Mouse (Mus musculus): ENCODE results near the gene Ube2cbp. TPM values are rescaled to one million over a fixed set of nuclear protein-coding genes. Genes with fewer than 3 reads are reported as not detected.

Gene Ube2cbp
- polyA plus RNA-seq, 1 experiment from 2014 or later, result 6.4 TPM

DNA sequence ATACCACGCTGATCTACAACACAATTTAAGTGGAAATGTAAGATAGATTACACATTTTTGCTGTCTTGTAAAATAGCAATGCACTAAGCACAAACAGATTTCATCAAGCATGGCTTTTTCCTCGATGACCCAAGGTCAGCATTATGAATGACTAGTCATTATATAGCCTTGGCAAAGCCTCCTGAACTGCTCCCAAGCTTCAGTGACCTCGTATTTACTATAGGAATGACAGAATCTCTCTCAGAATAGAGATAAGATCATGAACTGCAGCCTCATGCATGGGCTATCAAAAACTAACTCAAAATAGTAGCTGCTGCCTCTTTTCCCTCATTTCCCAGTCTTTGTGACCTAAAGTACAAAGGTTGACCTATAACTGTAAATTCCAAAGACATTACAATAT, 128.4 kb downstream of the Ube2cbp start:
- H3K27me3 ChIP-seq, result no peaks in the 10 kb centered on the region
- no peaks in the 10 kb centered on the region for H3K4me1 ChIP-seq
- no peak overlapping the region for H3K4me3 ChIP-seq
- no peaks in the 10 kb centered on the region for H3K36me3 ChIP-seq
- H3K27ac ChIP-seq, result no peak overlapping the region
- ATAC-seq (ENCODE audit: low FRiP score), result no peak
- H3K9me3 ChIP-seq (replicated peaks), result no peaks in the 10 kb centered on the region
- no peak overlapping the region for H3K4me2 ChIP-seq (replicated peaks)
- WGBS, result 75% methylated on average over 3 of the region's 3 CpGs
- H3K9ac ChIP-seq, result no peak overlapping the region

DNA sequence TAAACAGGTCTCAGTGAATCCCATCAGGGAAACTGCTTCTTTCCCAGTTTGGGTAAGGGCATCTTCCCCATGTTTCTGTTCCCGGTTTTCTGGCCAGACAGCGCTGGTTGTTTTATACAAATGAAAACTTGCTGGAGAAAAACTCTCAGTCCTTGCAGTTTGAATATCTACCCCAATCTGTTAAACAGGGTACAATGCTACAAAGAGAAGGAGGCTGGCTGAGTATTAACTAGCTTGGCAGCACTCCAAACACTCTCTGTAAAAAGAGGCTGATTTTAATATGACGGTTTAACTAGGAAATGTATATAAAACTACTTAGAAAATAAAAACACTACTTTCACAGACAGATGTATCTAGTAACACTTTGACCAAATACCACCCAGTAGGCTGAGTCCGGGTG, 129.2 kb downstream of the Ube2cbp start:
- no peaks in the 10 kb centered on the region for H3K27me3 ChIP-seq
- no peaks in the 10 kb centered on the region for H3K9me3 ChIP-seq (replicated peaks)
- H3K9ac ChIP-seq, result no peak overlapping the region
- 0 out of 2 replicates have a peak, but pooled peaks cover 1% of the 10 kb centered on the region for H3K4me1 ChIP-seq
- no peak for ATAC-seq (ENCODE audit: low FRiP score)
- WGBS, result 81% methylated on average over 4 of the region's 4 CpGs
- no peak overlapping the region for H3K4me3 ChIP-seq
- no peaks in the 10 kb centered on the region for H3K36me3 ChIP-seq
- H3K4me2 ChIP-seq (replicated peaks), result no peak overlapping the region
- no peak overlapping the region for H3K27ac ChIP-seq

GRCm38 (mm10) chr9:86334357-86334756, 130.4 kb downstream of the Ube2cbp start:
- Histone ChIP-seq H3K27me3 (no peaks in the 10 kb centered on the region), H3K9ac (no peak overlapping the region), H3K4me2 (replicated peaks) (no peak overlapping the region), H3K36me3 (no peaks in the 10 kb centered on the region), H3K4me3 (no peak overlapping the region), H3K4me1 (0 out of 2 replicates have a peak, but pooled peaks cover 4% of the 10 kb centered on the region), H3K9me3 (replicated peaks) (no peaks in the 10 kb centered on the region), H3K27ac (no peak overlapping the region)
- no peak for ATAC-seq (ENCODE audit: low FRiP score)
- 92% methylated on average over 5 of the region's 5 CpGs for WGBS

GRCm38 (mm10) chr9:86330591-86330990, 134.2 kb downstream of the Ube2cbp start:
- whole genome bisulfite sequencing, result 71% methylated on average over 3 of the region's 3 CpGs
- H3K4me2 ChIP-seq (replicated peaks), result no peak overlapping the region
- peaks cover 4% of the 10 kb centered on the region; the same call in 1 of the 2 replicates for H3K4me1 ChIP-seq
- H3K27me3 ChIP-seq, result no peaks in the 10 kb centered on the region
- ATAC-seq (ENCODE audit: low FRiP score), result no peak
- H3K4me3 ChIP-seq, result no peak overlapping the region
- H3K9me3 ChIP-seq (replicated peaks), result no peaks in the 10 kb centered on the region
- no peaks in the 10 kb centered on the region for H3K36me3 ChIP-seq
- H3K9ac ChIP-seq, result no peak overlapping the region
- no peak overlapping the region for H3K27ac ChIP-seq

- Histone ChIP-seq H3K4me1 (peaks cover 4% of the 10 kb centered on the region; the same call in 1 of the 2 replicates), H3K27ac (no peak overlapping the region), H3K9ac (no peak overlapping the region), H3K36me3 (no peaks in the 10 kb centered on the region), H3K4me2 (replicated peaks) (no peak overlapping the region), H3K27me3 (no peaks in the 10 kb centered on the region), H3K4me3 (no peak overlapping the region), H3K9me3 (replicated peaks) (no peaks in the 10 kb centered on the region)
- ATAC-seq (ENCODE audit: low FRiP score), result no peak
- WGBS, result 76% methylated on average over 4 of the region's 4 CpGs
Measured at GRCm38 (mm10) chr9:86328270-86328669, 136.5 kb downstream of the Ube2cbp start.

- no peak for ATAC-seq (ENCODE audit: low FRiP score)
- Histone ChIP-seq H3K9ac (no peak overlapping the region), H3K4me3 (no peak overlapping the region), H3K27ac (no peak overlapping the region), H3K27me3 (no peaks in the 10 kb centered on the region), H3K9me3 (replicated peaks) (no peaks in the 10 kb centered on the region), H3K4me1 (peaks cover 4% of the 10 kb centered on the region; the same call in 1 of the 2 replicates), H3K4me2 (replicated peaks) (no peak overlapping the region), H3K36me3 (no peaks in the 10 kb centered on the region)
- WGBS, result 58% methylated on average over 3 of the region's 3 CpGs
Measured at GRCm38 (mm10) chr9:86327341-86327740, 137.4 kb downstream of the Ube2cbp start.

DNA sequence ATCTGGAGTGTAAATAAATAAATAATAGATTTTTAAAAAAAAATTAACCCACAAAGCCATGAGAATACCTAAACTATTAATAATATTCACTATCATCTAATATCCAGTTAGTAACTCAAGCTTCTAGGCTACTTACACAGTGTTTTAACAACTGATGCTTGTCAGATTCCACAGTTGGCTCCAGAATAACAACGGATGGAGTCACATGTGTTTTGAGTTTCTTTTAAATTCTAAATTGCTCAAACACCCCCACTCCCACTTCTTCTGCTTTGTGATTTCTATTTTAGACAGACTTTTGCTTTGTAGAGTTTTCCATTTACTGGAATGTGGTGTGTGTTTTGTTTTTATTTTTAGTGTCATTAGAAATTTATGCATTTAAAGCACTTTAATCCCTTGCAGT, 140.0 kb downstream of the Ube2cbp start:
- H3K27me3 ChIP-seq, result no peaks in the 10 kb centered on the region
- WGBS, result 72% methylated on average over 1 of the region's 1 CpGs
- no peak for ATAC-seq (ENCODE audit: low FRiP score)
- H3K36me3 ChIP-seq, result no peaks in the 10 kb centered on the region
- no peak overlapping the region for H3K4me3 ChIP-seq
- H3K4me2 ChIP-seq (replicated peaks), result no peak overlapping the region
- H3K9me3 ChIP-seq (replicated peaks), result no peaks in the 10 kb centered on the region
- no peaks in the 10 kb centered on the region; the same call in 1 of the 2 replicates for H3K4me1 ChIP-seq
- no peak overlapping the region for H3K9ac ChIP-seq
- no peak overlapping the region for H3K27ac ChIP-seq

DNA sequence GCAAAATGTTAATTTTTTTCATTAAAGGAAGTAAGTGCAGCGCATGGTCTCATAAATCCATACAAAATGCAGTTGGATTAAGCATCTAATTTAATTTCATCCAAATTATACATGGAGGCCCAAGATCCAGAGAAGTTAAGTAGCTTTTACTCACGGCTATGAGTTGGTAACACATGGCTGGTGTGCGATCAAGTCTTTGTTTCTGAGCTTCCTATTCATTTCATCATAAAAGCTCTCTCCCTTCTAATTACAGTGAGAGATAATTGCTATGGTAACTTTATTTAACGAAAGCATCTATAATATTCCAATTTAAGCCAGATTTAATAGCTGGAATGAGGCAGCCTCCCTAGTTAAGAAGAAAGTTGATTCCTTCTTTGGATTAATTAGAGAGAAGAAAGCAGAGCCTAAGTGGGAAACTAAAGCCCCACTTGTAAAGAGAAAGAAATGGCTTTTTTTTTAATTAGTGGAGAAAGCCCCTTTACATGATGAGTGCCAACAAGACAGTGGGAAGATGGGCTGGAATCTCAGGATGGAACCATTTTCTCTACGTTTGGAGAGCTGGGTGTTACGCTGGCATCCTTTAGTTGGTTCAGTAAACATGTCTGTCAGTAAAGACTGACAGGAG, 145.1 kb downstream of the Ube2cbp start:
- no peak overlapping the region for H3K9ac ChIP-seq
- H3K4me1 ChIP-seq, result no peaks in the 10 kb centered on the region
- 81% methylated on average over 6 of the region's 6 CpGs for WGBS
- no peaks in the 10 kb centered on the region for H3K36me3 ChIP-seq
- H3K27ac ChIP-seq, result no peak overlapping the region
- no peak for ATAC-seq (ENCODE audit: low FRiP score)
- H3K4me2 ChIP-seq (replicated peaks), result no peak overlapping the region
- no peaks in the 10 kb centered on the region for H3K27me3 ChIP-seq
- H3K4me3 ChIP-seq, result no peak overlapping the region
- H3K9me3 ChIP-seq (replicated peaks), result no peaks in the 10 kb centered on the region

DNA sequence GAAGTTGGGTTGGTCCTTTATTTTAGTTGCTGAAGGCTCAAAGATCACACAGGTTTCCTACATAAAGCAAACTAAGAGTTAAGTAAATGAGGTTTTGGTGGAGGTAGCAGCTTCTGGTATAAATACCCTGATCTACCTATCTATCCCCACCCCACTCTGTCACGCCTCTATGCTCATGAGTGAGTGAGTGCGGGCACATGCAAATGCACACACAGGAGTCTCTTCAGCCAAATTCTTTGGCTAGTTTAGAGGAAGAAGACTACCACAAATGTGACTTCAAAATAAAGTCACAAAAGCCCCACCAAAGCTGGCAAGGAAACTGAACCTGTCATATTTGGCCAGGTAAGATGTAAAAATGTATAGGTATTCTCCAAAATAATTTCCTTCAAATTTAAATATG, 149.1 kb downstream of the Ube2cbp start:
- H3K27ac ChIP-seq, result no peak overlapping the region
- no peak overlapping the region for H3K4me2 ChIP-seq (replicated peaks)
- no peaks in the 10 kb centered on the region for H3K9me3 ChIP-seq (replicated peaks)
- no peak for ATAC-seq (ENCODE audit: low FRiP score)
- no peak overlapping the region for H3K4me3 ChIP-seq
- H3K4me1 ChIP-seq, result no peaks in the 10 kb centered on the region
- H3K36me3 ChIP-seq, result no peaks in the 10 kb centered on the region
- no peak overlapping the region for H3K9ac ChIP-seq
- WGBS, result 89% methylated on average over 2 of the region's 2 CpGs
- H3K27me3 ChIP-seq, result no peaks in the 10 kb centered on the region

GRCm38 (mm10) chr9:86308616-86309015, 156.1 kb downstream of the Ube2cbp start:
- no peaks in the 10 kb centered on the region for H3K9me3 ChIP-seq (replicated peaks)
- no peaks in the 10 kb centered on the region for H3K36me3 ChIP-seq
- H3K4me3 ChIP-seq, result no peak overlapping the region
- WGBS, result 53% methylated on average over 4 of the region's 4 CpGs
- H3K9ac ChIP-seq, result no peak overlapping the region
- H3K4me1 ChIP-seq, result no peaks in the 10 kb centered on the region
- ATAC-seq (ENCODE audit: low FRiP score), result no peak
- H3K27ac ChIP-seq, result no peak overlapping the region
- no peak overlapping the region for H3K4me2 ChIP-seq (replicated peaks)
- no peaks in the 10 kb centered on the region for H3K27me3 ChIP-seq

- ATAC-seq (ENCODE audit: low FRiP score), result no peak
- Histone ChIP-seq H3K9me3 (replicated peaks) (no peaks in the 10 kb centered on the region), H3K4me3 (no peak overlapping the region), H3K36me3 (no peaks in the 10 kb centered on the region), H3K4me1 (no peaks in the 10 kb centered on the region), H3K4me2 (replicated peaks) (no peak overlapping the region), H3K27ac (no peak overlapping the region), H3K9ac (no peak overlapping the region), H3K27me3 (no peaks in the 10 kb centered on the region)
- 87% methylated on average over 2 of the region's 2 CpGs for WGBS
Measured at GRCm38 (mm10) chr9:86306556-86306955, 158.2 kb downstream of the Ube2cbp start.

GRCm38 (mm10) chr9:86301407-86301806, 163.3 kb downstream of the Ube2cbp start:
- Histone ChIP-seq H3K4me2 (replicated peaks) (no peak overlapping the region), H3K9ac (no peak overlapping the region), H3K36me3 (no peaks in the 10 kb centered on the region), H3K27ac (no peak overlapping the region), H3K9me3 (replicated peaks) (no peaks in the 10 kb centered on the region), H3K4me1 (peaks cover 12% of the 10 kb centered on the region), H3K4me3 (no peak overlapping the region), H3K27me3 (no peaks in the 10 kb centered on the region)
- ATAC-seq (ENCODE audit: low FRiP score), result no peak
- 85% methylated on average over 6 of the region's 6 CpGs for WGBS

DNA sequence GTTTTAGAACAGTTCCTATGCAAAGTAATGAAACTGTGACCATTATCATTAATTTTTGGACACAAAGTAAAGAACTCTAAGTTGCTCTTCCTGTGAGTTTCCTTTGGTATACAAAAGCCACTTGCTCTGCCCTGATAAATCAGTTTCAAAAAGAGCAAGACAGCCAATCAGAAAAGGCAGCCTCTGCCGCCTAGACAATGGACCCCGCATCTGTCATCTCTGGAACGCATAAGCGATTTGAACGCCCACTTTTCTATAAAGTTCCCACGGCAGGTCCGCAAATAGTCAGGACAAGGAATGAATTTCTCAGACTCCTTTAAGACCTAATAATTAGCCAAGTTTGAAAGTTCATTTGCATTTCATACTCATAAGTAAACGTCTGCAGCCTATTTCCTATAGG, 166.2 kb downstream of the Ube2cbp start:
- H3K9ac ChIP-seq, result no peak overlapping the region
- no peak for ATAC-seq (ENCODE audit: low FRiP score)
- no peaks in the 10 kb centered on the region for H3K36me3 ChIP-seq
- H3K9me3 ChIP-seq (replicated peaks), result no peaks in the 10 kb centered on the region
- WGBS, result 28% methylated on average over 8 of the region's 8 CpGs
- H3K27me3 ChIP-seq, result no peaks in the 10 kb centered on the region
- no peak overlapping the region for H3K4me3 ChIP-seq
- no peak overlapping the region for H3K27ac ChIP-seq
- H3K4me2 ChIP-seq (replicated peaks), result peak overlapping the region; percentile 16; the same call in 1 of the 2 replicates
- peaks cover 12% of the 10 kb centered on the region for H3K4me1 ChIP-seq
